Mouse (Mus musculus): ENCODE measurements at regions not wholly inside any gene's neighbourhood (a gene's known extent, or its start where the extent isn't known, plus 50 kb on each side); places are given as distances from the start of the nearest gene placed in this dataset.

DNA sequence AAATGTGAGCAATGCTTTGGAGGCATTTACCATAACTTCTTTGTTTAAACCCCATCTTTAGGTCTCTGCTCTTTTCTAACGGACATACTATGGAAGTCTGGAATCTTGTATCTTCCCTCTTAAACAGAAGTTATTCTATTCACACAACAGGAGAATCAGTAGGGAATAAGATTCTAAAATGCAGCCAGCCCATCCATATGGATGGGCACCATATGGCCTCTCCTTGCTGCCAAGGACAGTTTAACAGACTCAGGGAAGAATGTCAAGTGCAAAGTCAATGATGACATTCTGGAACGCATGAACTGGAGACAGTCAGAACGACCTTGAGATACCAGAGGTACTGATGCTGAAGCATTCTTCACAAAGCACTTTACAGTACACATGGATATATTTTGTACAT lies 206.1 kb upstream of the Tmpo start:
- no peak for TF ChIP-seq CTCF (IDR thresholded peaks at IDR 0.05; ENCODE audit: borderline replicate concordance, insufficient read depth, low read depth, low read length)
- TF ChIP-seq POLR2A (IDR thresholded peaks at IDR 0.05; ENCODE audit: borderline replicate concordance, insufficient read depth, low read length) = no peak
